Mouse (Mus musculus) brain, adult 2 months (tissue): ENCODE data around the gene Lrmda.

Experiments
- DNase-seq: peaks from one replicate; pipeline ENCODE4 v3.0.0; 2011; ENCODE audit warnings: low read depth, low spot score

Gene Lrmda

DNA sequence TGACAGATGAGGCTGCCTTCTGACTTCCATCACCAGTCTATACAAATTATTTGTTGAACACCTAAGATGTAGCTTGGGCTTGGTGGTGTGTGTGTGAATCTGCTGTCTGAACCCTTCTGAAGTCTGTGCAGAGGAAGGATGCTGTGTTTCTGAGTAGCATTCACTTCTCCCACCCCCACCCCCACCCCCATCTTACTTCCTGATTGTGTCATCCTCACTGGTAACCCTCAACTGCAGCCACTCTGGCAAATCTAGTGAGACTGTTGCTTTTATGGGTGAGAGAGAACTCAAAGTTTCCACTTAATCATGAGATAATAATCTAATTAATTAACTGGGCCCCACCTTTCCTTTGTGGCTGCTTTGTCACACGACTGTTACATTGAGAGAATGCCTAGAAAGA is 1025.8 kb downstream of the Lrmda start:
- no peak for DNase-seq

DNA sequence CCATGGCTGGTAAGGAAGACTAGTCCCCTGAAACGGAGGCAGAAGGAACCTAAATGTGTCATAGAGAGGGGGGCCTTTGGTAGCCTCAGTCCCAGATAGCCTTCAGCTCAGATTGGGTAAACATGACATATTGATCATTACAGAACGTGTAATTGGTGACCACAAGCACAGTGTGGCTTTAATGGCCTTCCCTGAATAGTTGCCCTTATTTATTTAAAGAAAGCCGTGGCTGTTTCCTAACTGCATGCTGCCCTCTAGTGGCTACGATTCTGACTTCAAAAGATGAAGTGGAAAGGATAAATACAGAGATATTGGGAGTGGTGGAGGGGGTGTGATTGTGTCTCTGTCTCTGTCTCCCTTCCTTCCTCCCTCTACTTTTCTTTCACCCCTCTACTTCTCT is 1026.8 kb downstream of the Lrmda start:
- peak; percentile 81 for DNase-seq

DNA sequence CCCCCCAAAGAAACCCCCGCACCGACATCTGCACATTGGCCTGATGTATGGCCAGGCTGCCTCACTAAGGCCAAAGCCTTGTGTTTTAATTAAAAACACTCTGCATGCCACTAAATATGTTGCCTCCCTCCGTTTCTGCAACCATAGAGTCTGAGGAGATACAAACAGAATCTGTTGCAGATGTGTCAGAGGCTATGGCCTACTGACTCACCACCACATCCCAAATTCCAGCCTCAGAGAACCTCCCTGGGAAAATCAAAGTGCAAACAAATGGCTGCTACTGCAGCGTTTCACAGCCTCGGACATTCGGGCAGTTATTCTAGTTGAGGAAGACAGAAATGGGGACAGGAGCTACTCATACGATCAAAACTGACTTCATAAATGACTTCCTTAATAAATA is 1031.9 kb downstream of the Lrmda start:
- no peak for DNase-seq

DNA sequence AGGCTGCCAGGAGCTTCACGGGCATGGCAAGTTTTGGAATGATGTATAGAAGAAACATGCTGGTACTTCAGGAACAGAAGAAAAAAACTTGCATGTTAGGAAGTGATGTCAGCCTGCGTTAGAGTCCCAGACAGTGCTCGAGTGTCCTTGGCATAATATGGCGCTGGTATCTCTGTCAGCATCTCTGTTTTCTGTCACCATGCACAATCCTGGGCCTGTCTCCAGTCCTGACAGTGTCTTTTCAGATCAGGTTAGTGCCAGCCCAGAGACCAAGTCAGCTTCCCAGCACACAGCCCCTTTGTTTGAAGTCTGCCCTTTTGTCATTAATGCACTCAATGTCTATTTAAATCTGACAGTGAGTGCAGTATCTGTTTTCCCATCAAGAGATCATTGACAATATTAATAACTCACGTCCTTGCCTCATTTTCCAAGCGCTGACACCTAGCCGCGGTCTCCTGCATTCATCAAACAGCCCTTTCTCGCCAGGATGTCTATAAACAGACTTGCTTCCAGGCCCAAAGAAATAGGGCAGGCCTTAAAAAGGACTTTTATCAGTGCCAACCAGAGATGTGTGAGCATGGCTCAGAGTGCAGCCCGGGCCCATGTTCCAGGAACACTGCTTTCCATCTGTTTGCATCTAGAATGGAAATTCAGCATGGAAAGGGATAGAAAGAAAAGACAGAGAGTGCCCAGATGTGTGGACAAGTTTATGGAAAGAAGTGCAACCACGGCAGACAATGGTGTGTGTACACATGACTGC is 1033.5 kb downstream of the Lrmda start:
- DNase-seq: peak; percentile 64

DNA sequence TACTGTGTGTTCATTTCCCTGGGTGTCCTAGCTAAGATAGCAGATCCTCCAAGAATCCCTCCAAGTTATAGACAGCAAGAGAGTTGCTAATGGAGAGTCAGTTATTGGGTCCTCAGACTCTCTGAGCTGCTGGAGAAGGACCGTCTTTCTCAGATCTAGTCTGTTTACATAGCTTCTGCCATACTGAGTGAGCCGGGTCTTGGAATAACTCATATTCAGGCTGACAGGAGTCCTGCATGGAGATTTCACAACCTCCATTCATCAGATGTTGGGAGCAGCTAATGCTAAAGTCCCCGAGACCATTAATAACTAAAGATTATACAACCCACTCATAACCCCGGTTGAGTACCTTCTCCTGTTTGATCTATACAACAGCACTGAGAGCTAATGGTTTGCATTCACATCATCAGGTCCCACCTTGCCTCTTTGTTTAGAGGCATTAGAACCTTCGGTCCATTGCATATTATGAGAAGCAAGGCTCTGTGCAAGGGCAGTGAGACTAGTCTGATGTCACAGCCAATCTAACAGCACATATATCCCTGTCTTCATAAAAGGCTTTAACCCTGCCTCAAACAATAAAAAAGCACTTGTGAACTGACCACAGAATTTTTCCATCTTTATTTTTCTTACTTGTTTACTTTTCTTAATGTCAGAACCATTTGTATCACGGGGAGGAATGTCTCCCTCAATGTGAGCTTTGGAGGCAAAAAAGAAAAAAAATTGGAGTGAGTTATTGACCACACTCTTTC is 1037.9 kb downstream of the Lrmda start:
- no peak for DNase-seq

DNA sequence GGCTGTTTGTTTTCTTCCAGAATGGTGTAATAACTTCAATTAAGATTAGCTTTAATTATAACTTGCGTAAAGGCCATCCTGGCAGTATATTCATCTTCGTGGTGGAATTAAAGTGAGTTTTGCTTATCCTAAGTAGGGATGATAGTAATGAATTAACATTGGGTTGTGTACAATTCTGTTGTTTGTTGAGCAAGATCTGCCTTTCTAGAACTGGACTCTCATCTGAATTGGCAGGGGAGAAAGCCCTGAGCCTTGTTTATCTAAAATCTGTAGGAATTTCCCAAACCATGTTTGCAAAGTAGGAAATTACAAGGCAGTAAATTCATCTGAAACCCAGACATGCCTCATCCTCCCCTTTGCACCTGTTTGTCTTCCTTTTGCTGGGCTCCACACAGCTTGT is 1038.5 kb downstream of the Lrmda start:
- no peak for DNase-seq

DNA sequence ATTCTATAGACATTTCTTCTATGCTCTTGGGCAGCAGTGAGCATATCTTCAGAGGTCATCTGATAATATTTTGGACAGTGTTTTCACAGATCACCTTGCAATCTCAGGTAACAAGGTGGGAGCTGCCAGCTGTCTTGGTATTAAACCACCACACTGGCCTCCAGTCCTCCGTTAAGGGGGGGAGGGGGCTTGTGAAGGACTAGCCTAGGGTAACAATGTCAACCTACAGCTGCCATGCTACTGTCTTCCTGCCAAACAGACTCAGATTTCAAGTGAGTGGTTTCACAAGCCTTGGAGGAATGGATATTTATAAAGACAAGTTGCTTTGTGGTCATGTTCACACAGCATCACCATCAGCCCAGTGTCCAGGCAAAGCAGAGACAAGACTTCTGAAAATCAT is 1059.2 kb downstream of the Lrmda start:
- no peak for DNase-seq

DNA sequence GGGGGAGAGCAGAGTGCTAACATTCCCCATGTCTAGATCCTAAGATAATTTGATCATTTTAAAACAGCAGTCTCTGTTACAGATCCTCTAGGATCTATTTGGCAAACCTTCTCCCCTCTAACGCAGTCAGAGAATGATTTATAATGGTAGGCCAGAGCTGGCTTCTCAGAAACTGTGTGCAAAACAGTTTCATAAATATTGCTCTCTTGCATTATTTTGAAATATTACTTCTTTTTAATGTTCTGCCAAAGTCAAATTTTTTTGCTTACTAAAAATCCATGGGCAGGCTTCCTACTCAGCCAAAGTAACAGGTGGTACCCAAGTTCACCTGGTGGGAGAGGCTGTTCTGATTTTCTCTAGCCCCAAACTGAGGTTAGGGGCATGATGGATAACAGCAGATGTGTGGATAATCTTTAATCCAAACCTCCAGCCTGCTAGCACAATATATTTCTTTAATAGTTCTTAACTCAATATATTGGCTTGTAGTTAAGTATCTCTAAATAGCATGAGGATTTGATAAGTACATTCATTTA is 1064.8 kb downstream of the Lrmda start:
- no peak for DNase-seq

DNA sequence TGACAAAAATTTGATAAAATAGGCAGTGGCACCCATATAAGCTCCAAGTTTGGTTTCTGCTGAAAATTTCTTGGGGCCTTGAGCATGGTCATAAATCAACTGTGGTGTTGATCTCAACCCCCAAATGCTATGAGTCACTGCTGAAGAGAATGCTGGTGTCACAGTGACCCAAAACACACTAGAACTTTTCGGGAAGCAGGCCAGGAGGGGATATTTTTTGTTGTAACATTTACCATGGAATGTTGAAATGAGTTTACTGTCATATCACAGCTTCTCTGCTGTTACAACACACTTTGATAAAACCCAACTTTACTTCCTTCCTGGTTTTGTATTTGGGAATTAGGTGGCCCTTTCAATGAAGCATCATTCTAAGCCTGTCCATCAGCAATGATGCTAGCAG is 1065.3 kb downstream of the Lrmda start:
- DNase-seq: no peak

DNA sequence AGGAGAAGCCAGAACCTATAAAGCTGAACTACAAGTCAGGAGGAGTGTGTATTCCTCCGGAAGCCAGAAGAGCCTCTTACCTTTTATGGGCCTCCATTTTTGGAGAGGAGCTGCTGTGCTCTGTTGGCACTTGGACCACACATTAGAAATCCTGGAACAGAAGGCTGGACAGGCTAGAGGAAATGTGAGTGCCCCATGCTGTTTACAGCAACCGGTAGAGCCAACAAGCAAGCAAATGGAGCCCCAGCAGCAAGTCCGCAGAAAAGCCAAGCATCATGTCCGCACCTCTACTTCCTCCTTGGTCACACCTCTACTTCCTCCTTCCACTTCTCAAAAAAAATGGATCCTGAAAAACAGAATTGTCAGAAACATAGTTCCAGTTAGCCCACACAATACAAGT is 1073.8 kb downstream of the Lrmda start:
- peak; percentile 83 for DNase-seq

DNA sequence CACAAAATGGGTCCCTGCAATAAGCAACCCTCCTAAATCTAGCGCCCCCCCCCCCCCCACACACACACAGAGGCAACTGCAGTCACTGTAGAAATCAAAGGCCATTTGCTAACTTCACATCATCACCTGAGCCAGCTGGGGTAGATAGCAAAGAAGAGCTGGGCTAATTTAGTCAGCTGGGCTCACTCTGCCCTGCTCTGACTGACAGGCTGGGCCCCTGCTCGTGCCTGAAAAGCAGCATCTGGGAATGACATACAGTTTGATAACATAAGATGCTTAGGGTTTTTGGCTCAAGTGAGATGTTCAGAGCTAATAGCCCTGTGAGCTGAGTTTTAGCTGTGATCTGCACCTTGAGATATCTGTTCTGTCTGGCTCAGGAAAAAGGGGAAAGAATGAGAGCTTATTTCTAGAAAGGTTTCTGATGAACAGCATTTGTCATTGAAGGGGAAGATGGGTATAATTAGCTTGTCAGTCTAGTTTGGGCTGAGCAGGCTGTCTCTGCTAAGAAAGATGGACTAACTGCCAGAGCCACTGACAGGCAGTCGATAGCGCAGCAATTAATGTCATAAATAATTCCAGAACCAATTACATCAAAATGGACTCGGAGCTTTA is 1075.1 kb downstream of the Lrmda start:
- DNase-seq: peak; percentile 24

DNA sequence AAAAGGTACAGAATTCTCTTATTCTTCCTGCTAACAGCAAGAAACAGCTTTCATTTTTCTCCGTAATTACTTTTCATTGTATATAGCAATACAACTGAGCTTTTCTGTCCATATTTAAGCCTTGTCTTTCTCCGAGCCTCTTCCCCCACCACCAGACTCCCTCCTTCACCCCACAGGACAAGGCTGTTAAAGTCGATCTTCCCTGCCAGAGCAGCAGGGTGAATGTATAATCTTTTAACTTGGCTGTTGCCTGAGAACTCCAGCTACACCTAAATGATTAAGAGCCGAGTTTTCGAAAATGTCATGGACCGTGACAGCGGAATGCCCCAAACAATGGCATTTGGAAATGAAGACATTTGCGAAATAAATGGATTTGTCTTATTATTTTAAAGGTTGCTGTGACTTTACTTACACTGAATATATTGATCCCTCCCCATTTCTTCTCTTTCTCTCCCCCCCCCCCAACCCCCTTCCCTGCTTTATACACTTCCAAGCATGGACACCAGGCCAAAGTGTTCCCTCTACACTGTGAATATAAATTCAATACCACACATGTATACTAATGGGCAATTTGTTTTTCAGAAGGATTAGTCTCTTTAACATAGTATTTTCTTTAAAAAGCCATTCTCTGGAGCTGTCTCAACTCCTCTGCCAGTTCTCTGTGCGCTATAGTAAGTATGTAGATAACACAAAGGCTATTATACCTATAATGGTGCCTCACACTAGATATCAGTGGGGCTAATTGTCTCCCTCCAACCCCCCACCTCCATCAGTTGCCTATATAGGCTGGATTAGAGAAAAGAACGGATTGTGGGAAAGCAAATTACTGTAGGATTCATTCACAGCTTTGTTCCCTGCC is 1075.9 kb downstream of the Lrmda start:
- DNase-seq: peak; percentile 5

DNA sequence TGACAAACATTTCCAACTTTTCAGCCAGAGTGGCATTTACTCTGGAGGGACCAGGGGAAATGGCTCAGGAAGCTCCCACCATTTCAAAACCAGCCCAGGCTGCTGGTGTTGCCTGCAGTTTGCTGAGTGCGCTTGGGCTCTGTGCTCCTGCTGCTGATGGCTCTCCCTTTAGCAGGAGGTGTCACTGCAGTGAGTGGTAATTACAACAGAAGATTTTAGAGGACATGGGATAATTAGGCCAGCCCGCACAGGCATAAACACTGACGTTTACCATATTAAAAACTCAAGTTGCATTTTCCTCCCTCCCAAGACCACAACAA is 1076.5 kb downstream of the Lrmda start:
- no peak for DNase-seq

DNA sequence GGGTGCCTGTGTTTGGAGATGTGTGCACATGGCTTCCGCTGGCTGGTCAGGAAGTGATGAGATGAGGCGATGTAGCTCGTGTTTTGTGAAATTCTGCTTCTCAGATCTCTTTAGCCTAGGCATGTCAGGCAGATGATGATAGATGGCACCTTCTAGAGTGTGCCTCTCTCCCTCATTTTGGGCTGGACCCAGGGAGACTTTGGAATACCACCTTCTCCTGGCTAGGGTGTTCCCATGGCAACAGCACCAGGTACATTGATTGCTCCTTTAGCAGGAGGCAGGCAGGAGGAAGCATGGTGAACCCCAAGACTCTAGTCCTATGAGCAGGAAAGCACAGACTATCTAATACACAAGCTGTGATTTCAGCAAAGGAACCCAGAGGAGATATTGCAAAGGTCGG is 1076.9 kb downstream of the Lrmda start:
- peak; percentile 15 for DNase-seq
